Mouse (Mus musculus) Muller cell, postnatal 12 days (primary cell): ENCODE measurements at regions not wholly inside any gene's neighbourhood (a gene's known extent, or its start where the extent isn't known, plus 50 kb on each side); places are given as distances from the start of the nearest gene placed in this dataset.
A peak's percentile ranks its signal among the peaks of the same experiment; 100 is the strongest.

Experiments
- DNase-seq: peaks from one replicate; pipeline ENCODE4 v3.0.0-alpha.2; 2015; ENCODE audit errors: inconsistent ontology term

DNA sequence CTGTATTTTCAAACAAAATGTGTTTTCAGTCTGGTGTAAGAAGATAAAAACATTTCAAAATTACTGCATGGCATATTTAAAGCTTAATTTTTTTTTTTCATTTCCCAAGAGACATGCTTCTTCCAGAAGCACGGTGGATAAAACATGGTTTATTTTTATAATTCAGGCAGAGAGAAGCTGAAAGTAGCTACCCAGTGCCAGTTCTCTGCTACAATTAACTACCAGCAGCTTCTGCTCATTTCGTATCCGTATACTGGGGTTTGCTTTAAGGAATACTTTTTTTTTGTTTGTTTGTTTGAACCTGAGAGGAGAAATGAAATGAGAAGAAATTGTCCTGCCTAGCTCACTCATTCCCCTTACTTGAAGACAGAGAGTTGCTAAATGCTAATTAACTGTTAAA, 98.9 kb upstream of the Tmtc1 start:
- no peak for DNase-seq

DNA sequence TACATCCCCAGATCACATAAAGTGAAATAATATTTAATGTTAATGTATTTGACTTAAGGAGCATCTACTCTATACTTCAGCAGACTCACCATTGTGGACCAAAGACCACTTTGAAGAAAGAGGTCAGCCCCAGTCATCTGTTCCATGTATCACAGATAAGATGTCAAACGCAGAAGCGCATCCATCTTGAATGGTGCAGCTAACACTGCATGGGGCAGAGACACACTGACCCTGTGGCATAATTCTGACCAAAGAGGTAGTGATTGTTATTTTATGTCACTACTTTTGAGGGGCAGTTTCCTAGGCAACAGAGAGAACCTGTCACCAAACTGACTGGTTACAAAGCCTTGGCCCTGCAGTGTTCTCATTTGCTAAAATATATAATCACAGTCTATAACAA, 97.8 kb upstream of the Tmtc1 start:
- no peak for DNase-seq

DNA sequence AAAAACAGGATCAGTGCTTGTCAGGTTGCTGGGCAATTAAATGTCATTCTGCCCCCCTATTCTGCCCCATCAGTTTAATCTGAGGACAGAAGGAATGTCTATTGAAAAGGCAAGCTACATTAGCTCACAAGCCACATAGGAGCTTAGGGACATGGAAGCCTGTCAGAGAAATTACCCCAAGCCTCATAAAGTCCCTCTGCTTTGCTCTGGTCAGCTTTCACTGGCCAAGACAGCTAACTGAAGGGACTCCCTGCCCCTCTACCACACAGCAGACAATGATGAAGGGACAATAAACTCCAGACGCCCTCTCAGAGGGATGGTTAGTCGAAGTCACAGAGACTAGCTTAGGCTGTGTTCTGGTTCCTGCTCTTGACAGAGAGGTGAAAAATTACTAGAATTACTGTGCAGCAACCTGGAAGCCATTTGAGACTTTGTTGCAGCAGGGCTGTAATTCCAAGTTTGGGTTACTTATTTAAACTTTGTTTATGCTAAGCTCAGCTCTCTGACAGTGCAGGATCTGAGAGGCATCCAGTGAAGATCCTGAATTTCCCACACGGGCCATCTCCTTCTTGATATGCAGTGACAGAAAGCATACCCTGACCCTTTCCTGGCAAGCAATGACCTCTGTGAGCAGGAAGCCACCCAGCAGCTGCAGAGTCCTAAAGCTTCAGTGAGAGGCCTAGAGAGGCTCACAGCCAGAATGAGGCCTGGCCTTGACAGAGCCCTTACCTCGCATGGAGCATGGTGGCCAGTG, 95.2 kb upstream of the Tmtc1 start:
- DNase-seq, result no peak

DNA sequence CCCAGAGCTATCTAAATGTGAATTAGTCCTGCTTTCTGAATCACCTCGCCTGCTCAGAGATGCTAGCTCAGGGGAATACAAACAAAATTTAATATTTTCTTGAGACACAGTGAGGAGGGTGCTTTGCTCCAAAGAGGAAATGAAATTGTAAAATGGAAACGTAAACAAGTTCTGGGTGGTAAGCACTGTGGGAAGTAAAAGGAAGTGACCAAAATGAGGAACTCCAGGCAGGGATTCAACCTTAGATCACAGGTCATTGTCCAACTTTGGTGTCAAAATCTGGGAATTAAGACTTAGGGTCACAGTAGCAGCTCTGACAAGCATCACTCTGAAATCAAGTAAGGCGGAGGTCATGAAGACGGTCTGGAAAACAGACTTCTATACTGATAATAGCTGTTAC, 90.2 kb upstream of the Tmtc1 start:
- DNase-seq, result no peak

DNA sequence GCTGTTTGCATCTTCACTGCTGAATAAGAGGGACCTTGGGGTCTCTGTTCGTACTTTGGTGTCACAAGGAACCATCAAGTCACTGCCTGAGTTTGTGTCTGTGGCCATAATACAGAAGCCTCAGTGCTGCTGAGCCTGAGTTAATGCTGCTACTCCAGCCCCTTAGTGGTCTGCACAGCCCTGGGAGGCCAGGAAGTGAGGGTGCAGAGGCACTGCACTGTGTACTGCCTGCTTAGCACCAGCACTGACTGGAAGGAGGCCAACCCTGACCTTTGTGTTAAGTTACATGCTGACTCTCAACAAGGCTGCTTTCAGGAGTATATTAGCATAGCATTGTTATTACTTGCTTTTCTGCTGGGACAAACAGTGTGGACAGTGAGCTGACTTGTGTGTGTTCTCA, 86.9 kb upstream of the Tmtc1 start:
- no peak for DNase-seq

DNA sequence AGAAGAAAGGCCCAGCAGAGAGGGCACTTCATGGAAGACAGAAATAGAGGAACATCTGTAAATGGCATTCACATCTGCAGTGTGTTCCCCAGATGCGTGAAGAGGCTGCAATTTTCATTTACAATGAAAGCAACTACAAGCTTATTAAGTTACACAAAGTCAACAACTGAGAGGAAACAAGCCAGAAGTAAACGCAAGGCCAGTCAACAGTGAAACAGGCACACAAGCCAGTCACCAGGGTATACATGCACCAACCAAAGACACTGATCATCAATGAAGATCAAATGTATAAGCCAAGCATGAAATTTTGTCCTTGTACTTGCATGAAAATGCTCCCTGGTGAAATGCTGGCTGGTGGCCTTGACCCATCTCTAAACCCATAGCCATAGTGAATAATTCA, 84.4 kb upstream of the Tmtc1 start:
- no peak for DNase-seq

DNA sequence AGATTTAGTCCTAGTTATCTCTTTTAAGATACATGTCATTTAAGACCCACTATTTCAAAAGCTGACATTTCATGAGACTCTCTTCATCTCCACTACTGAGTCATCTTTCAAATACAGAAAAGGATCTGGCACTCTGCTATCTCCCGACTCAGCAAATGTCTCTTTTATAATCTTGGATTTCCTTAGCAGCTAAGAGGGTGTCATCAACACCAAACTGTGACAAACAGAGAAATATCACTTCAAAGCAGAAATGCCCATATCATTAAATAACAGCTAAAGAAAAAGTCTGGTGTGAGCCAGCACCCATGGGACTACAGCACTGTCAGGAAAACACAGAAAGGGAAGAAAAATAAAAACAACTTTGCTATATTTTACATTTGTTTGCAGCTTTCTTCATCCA, 78.7 kb upstream of the Tmtc1 start:
- DNase-seq, result no peak

DNA sequence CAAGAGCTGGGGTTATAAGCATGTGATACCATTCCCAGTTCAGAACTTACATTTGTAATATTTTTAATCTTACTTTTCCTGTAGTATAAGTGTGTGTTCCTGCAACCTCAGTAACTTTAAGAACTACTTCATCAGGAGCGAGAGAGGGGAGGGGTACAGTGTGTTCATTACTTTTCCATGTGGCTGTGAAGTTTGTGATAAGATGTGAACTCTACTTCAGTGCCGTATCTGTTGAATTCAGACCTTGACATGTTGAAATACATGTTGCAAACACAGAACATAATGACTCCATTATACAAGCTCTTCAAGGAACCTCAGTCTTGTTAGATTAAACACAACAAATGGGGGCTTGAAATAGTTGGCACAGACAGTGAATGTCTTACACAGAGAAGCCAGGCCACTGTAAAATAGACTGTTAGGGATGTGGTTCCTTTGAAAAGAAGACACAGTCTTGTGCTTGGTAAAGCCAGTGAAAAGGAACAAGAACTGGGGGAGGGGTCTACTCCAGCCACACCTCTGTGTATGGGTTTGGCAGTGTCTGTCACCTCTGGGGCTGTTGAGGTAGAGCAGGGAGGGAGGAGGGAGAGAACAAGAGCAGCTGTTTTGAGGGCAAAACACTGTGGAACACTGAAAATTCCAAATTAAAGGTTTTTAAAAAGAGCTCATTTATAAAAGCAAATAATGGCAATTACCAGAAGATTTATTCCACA, 73.5 kb upstream of the Tmtc1 start:
- no peak for DNase-seq

DNA sequence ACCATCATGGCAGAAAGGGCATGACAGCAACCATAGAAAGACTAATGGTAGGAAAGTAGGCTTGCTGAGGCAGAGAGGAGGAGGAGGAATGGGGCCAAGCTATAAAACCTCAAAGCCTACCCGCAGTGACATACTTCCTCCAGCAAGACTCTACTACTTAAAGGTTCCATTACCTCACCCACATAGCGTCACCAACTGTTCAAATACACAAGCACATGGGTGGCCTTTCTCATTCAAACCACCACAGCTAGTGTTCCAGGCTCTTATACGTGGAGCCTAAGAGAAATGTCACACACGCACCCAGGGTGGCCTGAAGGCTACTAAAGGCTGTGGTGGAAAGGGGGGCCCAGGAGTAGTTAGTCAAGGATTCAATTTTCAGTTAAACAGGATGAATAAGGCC, 72.5 kb upstream of the Tmtc1 start:
- no peak for DNase-seq

DNA sequence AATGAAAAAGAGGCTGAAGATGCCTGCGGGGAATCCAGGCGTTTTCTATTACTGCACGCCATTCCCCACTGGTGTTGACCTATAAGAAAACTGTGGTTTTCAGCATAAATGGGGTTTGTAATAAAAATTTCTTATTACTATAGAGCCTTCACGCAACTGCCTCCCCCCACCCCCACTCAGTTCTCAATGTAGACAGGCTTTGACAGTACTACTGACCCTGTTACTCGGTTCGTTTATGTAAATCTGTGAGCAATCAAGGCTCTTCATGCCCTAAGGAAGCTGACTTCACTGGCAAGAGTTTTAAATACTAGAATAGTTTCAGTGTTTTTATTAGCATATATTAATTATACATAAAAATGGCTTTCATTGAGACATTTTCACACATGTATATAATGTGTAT, 70.9 kb upstream of the Tmtc1 start:
- no peak for DNase-seq

DNA sequence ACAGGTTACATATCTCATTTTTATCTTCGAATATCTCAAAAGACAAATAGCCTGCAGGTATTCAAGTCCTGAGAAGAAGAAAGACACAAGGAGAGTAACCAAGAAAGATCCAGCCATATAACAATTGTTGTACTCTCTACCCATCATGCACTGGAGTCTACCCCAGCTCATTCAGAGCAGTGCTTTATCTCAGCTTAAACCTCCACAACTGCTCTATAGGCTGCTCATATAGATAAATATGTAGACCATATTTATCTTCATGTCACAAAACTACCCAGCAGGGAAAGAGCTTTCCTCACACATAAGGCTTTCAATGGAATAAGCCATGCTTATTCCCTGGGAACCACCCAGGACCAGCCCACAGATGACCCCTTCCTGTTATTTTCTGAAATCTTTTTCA, 70.5 kb upstream of the Tmtc1 start:
- DNase-seq, result no peak

DNA sequence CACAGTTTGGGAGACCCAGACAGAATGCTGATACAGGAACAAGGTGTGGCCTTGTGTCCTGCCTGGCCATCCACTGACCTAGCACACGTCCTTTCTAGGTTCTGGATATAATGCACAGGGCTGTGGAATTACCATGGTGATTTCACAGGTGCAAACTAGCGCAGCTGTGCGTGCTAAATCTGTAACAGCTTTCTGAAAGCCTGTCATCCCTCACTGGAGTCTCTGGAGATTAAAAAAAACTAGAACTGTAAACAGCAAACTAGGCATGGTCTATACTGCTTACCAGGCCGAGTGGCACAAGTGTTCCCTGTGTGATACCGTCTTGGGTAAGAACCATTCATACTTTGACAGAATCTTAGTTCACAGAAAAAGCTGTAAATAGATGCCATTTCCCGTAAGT, 69.9 kb upstream of the Tmtc1 start:
- no peak for DNase-seq

DNA sequence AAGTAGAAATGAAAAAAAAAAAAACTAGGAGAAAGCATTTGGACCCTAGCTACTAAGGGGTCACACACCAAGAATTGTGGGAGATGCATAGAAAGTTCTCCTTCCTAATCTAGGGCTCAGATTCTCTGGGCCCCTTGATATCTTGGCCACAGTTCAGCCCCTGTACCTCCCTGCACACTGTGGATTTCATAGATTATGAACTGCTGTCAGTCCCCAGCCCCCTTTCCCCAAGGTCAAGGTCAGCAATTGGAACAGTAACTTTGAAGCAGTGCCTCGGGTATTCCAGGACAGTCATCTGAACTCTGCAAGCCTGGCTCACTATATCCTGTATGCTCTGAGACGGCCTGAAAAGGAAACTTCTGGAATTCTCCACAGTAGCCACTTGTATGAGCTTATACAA, 68.9 kb upstream of the Tmtc1 start:
- DNase-seq, result no peak

DNA sequence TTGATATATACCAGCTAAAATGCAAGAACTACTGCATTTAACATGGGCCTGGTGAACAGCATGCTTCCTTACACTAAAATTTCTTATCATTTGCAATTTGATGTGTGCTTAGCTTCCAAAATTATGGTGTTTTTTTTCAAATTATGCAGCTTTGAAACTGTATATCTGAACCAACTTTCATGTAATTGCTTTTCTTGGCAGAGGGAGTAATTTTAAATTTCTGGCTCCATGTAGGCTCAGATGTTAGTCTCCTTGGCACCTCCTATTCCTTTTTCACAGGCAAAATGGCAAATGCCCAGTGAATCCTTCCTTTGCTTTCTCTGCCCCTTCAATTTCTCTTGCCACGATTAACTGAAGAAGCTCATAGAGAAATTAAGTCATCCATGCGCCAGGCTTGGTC, 61.1 kb upstream of the Tmtc1 start:
- no peak for DNase-seq

DNA sequence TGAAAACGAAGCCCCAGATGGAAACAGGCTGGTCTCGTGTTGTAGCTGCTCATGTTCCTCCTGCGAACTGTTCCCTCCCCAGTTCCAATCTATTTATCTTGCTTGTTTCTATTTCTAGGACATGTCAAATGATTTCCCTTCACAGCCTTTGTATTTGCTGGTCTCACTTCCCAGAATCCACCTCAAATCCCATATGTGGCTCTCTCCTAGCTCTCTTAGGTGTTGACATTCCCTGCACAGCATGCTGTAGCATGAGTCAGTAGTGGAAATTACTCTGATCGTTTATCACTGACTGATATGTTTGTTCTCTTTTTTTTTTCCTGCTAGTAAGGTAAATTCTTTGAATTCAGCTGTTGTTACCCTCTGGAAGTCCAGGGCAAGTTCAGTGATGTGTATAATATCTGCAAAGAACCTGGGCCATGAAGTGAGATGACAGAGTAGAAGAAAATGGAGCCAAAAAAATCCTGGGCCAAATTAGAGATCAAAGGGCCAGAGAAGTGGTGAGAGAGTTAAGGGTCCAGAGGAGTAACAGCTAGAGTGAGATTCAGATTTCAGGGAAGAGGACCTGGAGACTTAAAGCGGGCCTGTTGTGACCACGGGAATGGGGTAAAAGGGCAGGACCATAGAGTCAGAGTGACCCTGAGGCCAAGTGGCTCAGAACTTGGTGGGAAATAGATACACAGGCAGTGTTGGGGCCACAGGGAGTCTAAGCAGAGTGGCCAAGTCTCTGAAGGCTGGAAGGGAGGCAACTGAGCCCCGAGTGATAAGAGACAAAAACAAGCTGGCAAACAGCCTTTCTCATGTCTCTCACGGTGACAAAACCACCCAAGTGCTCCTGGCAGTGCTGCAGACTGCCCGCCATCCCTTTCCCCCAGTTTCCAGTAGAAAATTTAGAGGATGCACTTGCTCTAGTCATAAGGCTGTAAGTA, 56.3 kb upstream of the Tmtc1 start:
- DNase-seq, result peak; percentile 8
